Mouse (Mus musculus) liver, embryonic 14.5 days (tissue): ENCODE measurements around the gene Gm42417. TPM values are rescaled to one million over a fixed set of nuclear protein-coding genes. Genes with fewer than 3 reads are reported as not detected.

Experiments
- ATAC-seq: fragments of 200-750 bp; cut with Nextera tagmentation; 2 replicates; pipeline ENCODE4 v1.8.0; 2017; ENCODE audit warnings: moderate number of reproducible peaks, mild to moderate bottlenecking, moderate library complexity; ENCODE audit not compliant: insufficient read depth
- DNase-seq, 3 experiments: peaks; one replicate each; pipeline ENCODE4 v3.0.0-alpha.2; 2012 to 2013; ENCODE audit warnings: low read depth in 3 of 3, low spot score in 3 of 3
- H3K27ac ChIP-seq: fragments of 300-500 bp; sonication (generic); 2 replicates; pipeline ENCODE4 v1.5.1; 2014; ENCODE audit warnings: moderate library complexity, mild to moderate bottlenecking, control low read depth, inconsistent platforms
- H3K27me3 ChIP-seq: fragments of 300-500 bp; sonication (generic); 2 replicates; pipeline ENCODE4 v1.6.1; 2014; ENCODE audit warnings: mild to moderate bottlenecking, low read length, moderate library complexity; ENCODE audit not compliant: control insufficient read depth, insufficient read depth
- H3K36me3 ChIP-seq: fragments of 300-500 bp; sonication (generic); replicated peaks from 2 replicates; pipeline ENCODE4 v1.6.1; 2014; ENCODE audit warnings: low read depth; ENCODE audit not compliant: control insufficient read depth, insufficient read depth
- H3K4me1 ChIP-seq, 2 experiments: fragments of 200-500 bp in 1 of 2; fragments of 300-500 bp in 1 of 2; sonication (generic) in 1 of 2; replicated peaks; 2 replicates each; pipeline ENCODE4 v1.6.1; 2012 to 2014; ENCODE audit warnings: antibody characterized with exemption in 1 of 2, inconsistent platforms in 1 of 2, low read length in 1 of 2; ENCODE audit not compliant: control insufficient read depth in 2 of 2, insufficient read depth in 2 of 2
- H3K4me2 ChIP-seq: fragments of 300-500 bp; sonication (generic); 2 replicates; pipeline ENCODE4 v1.6.1; 2014; ENCODE audit warnings: low read depth, mild to moderate bottlenecking, control low read depth, moderate library complexity
- H3K4me3 ChIP-seq, 2 experiments: fragments of 200-500 bp in 1 of 2; fragments of 300-500 bp in 1 of 2; sonication (generic) in 1 of 2; 2 replicates each; pipeline ENCODE4 v1.5.1; 2012 to 2014; ENCODE audit warnings: low read depth in 2 of 2, low read length in 2 of 2, mild to moderate bottlenecking in 2 of 2, control low read depth in 1 of 2, inconsistent platforms in 1 of 2, moderate library complexity in 1 of 2; ENCODE audit not compliant: insufficient read depth in 1 of 2
- H3K9ac ChIP-seq: fragments of 300-500 bp; sonication (generic); replicated peaks from 2 replicates; pipeline ENCODE4 v1.6.1; 2014; ENCODE audit warnings: mild to moderate bottlenecking, control low read depth, moderate library complexity
- H3K9me3 ChIP-seq: fragments of 300-500 bp; sonication (generic); 2 replicates; pipeline ENCODE4 v1.6.1; 2016; ENCODE audit warnings: low read length, mixed read lengths; ENCODE audit not compliant: control insufficient read depth
- CTCF ChIP-seq: IDR thresholded peaks from 2 replicates; pipeline ENCODE4 v1.5.1; 2016; ENCODE audit warnings: antibody characterized with exemption, low read depth, control low read depth
- EP300 ChIP-seq: IDR thresholded peaks from 2 replicates; pipeline ENCODE4 v1.6.1; 2016; ENCODE audit warnings: antibody characterized with exemption, low read depth
- WGBS: fragments of 180-500 bp; shearing (Covaris S2); extraction: QIAGEN DNeasy Blood & Tissue Kit; methylation state at CpG from one replicate; pipeline ENCODE4 v1.1.7; 2014; ENCODE audit not compliant: insufficient replicate concordance; 5-methylcytosine and 5-hydroxymethylcytosine counted together
- polyA plus RNA-seq, 2 experiments: library from polyadenylated mRNA; depleted of rRNA in 1 of 2; stranded (reverse) in 1 of 2; unstranded in 1 of 2; fragments of >200 nt; fragmentation: Nextera tagmentation in 1 of 2; extraction: Ambion mirVana in 1 of 2; gene quantifications; 2 replicates each; pipeline versions ENCODE4 v1.2.1 to v1.2.3; 2012 to 2014

Gm42417 gene
- polyA plus RNA-seq (2012; rRNA removed), result not detected in 2 replicates
- polyA plus RNA-seq (2014; fragmentation: Nextera tagmentation; extraction: Ambion mirVana), result not detected in 2 replicates

DNA sequence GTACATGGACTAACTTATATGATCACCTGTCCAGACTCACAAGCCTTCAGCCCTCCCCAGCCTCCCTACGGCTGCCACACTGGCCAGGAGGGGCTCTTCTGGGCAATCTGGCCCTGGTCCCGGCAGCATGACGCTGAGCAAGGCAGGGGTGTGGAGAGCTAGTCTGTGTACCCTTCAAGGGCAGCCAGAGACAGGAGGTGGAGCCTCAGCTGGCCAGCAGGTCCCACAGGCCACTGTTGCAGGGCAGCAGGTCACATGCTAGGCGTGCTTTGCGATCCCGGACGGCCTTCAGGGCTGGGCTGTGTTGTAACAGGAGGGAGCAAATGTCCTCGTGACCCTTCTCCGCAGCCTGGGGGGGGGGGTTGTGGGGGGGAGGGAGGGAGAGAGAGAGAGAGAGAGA is at the start of gene Gm42417:
Gm42417 (minus strand) TSS at position 244 of the 400 bp plus-strand sequence.
- TF ChIP-seq EP300, result no peak
- TF ChIP-seq CTCF, result peak; percentile 5; the same call in 1 of the 2 replicates
- peak in 1 of 3 experiments; percentile 36 for DNase-seq

DNA sequence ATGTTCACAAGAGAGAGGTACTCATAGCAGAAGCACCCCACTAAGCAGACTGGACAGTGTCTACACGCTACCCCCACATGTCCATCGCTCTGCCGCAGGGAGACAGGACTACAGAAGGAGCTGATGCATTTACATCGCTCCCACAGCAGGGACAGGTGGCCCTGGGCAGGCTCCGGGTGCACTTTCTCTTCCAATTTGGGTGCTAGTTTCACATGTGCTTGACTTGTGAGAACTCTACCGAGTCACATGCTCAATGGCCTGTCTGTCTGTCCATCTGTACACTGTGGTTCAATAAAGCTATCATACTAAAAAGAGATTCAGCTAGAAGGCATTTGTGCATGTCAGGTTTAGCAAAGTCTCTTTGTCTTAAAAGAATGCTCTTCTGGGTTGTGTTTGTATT is 48.6 kb upstream of the Gm42417 start:
- Histone ChIP-seq H3K27me3 (no peaks in the 10 kb centered on the region), H3K4me2 (no peak overlapping the region), H3K4me1 (peaks cover 0 to 2% of the 10 kb centered on the region in 2 experiments; a peak in 1 of 4 replicates), H3K9ac (no peak overlapping the region), H3K36me3 (no peaks in the 10 kb centered on the region), H3K27ac (no peak overlapping the region), H3K4me3 (no peak overlapping the region), H3K9me3 (no peaks in the 10 kb centered on the region)
- TF ChIP-seq EP300 (no peak), CTCF (no peak)
- 88% methylated on average over 6 of the region's 6 CpGs for WGBS
- ATAC-seq, result no peak
- no peak for DNase-seq

More for the DNA sequence above, at the start of gene Gm42417:
- ATAC-seq, result peak; percentile 78
- H3K4me3 ChIP-seq, result no peak within 1 kb of the TSS
- H3K27me3 ChIP-seq, result no peaks in the 10 kb centered on the region
- H3K27ac ChIP-seq, result no peak within 1 kb of the TSS
- H3K36me3 ChIP-seq, result no peaks in the 10 kb centered on the region
- no peak within 1 kb of the TSS for H3K4me2 ChIP-seq
- WGBS, result 71% methylated on average over 9 of the region's 9 CpGs
- no peaks in the 10 kb centered on the region for H3K9me3 ChIP-seq
- H3K9ac ChIP-seq, result no peak within 1 kb of the TSS
- H3K4me1 ChIP-seq, result no peaks in the 10 kb centered on the region; a peak in 1 of 4 replicates

DNA sequence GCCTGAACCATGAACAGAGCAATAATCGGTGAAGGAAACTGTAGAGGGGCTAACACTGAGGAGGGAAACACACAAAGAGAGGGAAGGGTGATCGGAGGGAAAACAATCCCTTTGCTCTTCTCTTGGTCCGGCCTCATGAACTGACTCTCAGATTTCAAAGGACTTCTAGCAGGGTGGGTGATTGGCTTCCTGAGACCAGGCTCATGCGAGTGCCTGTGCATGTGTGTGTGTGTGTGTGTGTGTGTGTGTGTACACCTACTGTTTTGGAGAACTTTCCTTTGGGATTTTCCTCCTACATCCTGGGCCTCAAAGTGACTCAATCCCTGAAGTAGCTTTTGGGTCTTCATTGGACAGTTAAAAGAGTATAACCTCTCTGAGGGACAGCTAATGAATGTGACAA is 47.1 kb upstream of the Gm42417 start:
- no peaks in the 10 kb centered on the region for H3K36me3 ChIP-seq
- TF ChIP-seq CTCF (no peak), EP300 (no peak)
- no peak overlapping the region for H3K9ac ChIP-seq
- no peak overlapping the region for H3K4me2 ChIP-seq
- no peak overlapping the region for H3K27ac ChIP-seq
- no peak for ATAC-seq
- H3K4me1 ChIP-seq, result peaks cover 0 to 2% of the 10 kb centered on the region in 2 experiments; a peak in 2 of 4 replicates
- 56% methylated on average over 4 of the region's 4 CpGs for WGBS
- no peak for DNase-seq
- no peak overlapping the region for H3K4me3 ChIP-seq
- H3K9me3 ChIP-seq, result no peaks in the 10 kb centered on the region
- H3K27me3 ChIP-seq, result no peaks in the 10 kb centered on the region

DNA sequence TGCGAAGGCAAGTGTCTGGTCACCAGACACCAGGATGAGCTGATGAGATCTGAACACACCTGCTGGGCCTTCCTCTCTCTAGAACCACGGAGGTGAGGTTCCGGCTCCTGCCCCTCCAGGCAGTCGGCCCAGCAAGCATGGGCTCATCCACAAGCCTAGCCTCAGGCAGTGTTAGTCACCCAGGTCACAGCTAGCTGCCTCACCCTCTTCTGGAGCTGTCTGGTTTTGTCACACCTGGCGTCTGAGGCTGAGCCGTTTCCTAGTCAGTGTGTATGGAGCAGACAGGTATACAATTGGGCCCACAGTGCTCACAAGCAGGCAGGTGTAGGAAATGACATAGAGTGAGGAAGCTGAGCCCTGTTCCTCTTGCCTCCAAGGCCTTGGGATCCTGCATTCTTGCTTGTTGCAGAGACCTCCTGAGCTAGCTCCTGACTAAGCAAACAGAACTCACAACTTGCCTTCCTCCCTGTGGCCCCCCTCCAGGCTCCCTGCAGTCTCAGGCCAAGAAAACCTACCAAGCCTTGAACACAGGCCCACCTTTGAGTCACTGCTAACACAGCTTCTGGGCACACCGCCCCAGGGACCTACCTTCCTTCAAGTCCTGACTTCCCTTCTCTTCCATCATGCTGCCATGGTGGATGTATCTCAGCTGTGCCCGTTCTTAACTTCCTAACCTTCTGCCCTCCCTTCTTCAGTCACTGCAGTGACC is 44.3 kb upstream of the Gm42417 start:
- TF ChIP-seq CTCF, result no peak
- TF ChIP-seq EP300, result no peak
- H3K36me3 ChIP-seq, result no peaks in the 10 kb centered on the region
- H3K27ac ChIP-seq, result no peak overlapping the region
- no peak overlapping the region for H3K4me3 ChIP-seq
- peaks cover 4 to 15% of the 10 kb centered on the region in 2 experiments for H3K4me1 ChIP-seq
- H3K9ac ChIP-seq, result no peak overlapping the region
- no peaks in the 10 kb centered on the region for H3K27me3 ChIP-seq
- WGBS, result 68% methylated on average over 8 of the region's 8 CpGs
- H3K4me2 ChIP-seq, result no peak overlapping the region
- no peak for ATAC-seq
- DNase-seq, result no peak
- no peaks in the 10 kb centered on the region for H3K9me3 ChIP-seq

- Histone ChIP-seq H3K4me3 (no peak overlapping the region), H3K4me2 (no peak overlapping the region), H3K27me3 (no peaks in the 10 kb centered on the region), H3K9ac (no peak overlapping the region), H3K4me1 (peaks cover 4 to 15% of the 10 kb centered on the region in 2 experiments), H3K9me3 (no peaks in the 10 kb centered on the region), H3K27ac (no peak overlapping the region), H3K36me3 (no peaks in the 10 kb centered on the region)
- TF ChIP-seq EP300 (no peak), CTCF (no peak)
- ATAC-seq, result no peak
- WGBS, result 49% methylated on average over 8 of the region's 8 CpGs
- no peak for DNase-seq
Measured at GRCm38 (mm10) chr1:36582211-36582610, 43.0 kb upstream of the Gm42417 start.
